Mouse (Mus musculus) embryonic facial prominence, embryonic 11.5 days (tissue): ENCODE measurements at regions not wholly inside any gene's neighbourhood (a gene's known extent, or its start where the extent isn't known, plus 50 kb on each side); places are given as distances from the start of the nearest gene placed in this dataset.

Experiments
- ATAC-seq: fragments of 200-750 bp; cut with Nextera tagmentation; replicated peaks from 2 replicates; pipeline ENCODE4 v1.8.0; 2017; ENCODE audit warnings: low read depth; ENCODE audit not compliant: insufficient number of reproducible peaks, low FRiP score, low TSS enrichment
- DNase-seq: peaks from one replicate; pipeline ENCODE4 v3.0.0-alpha.2; 2015; ENCODE audit warnings: low spot score
- H3K27ac ChIP-seq: fragments of 300-500 bp; sonication (generic); replicated peaks from 2 replicates; pipeline ENCODE4 v1.5.1; 2014; ENCODE audit warnings: mild to moderate bottlenecking, low read depth, low read length, control low read depth
- H3K27me3 ChIP-seq: fragments of 300-500 bp; sonication (generic); 2 replicates; pipeline ENCODE4 v1.6.1; 2014; ENCODE audit warnings: mild to moderate bottlenecking, low read length, moderate library complexity, mixed read lengths; ENCODE audit not compliant: control insufficient read depth, insufficient read depth
- H3K36me3 ChIP-seq: fragments of 300-500 bp; sonication (generic); replicated peaks from 2 replicates; pipeline ENCODE4 v1.6.1; 2014; ENCODE audit warnings: low read depth, mild to moderate bottlenecking, low read length, moderate library complexity, mixed read lengths; ENCODE audit not compliant: control insufficient read depth, insufficient read depth
- H3K4me1 ChIP-seq: fragments of 300-500 bp; sonication (generic); 2 replicates; pipeline ENCODE4 v1.6.1; 2014; ENCODE audit warnings: low read length, mixed read lengths; ENCODE audit not compliant: control insufficient read depth, insufficient read depth
- H3K4me2 ChIP-seq: fragments of 300-500 bp; sonication (generic); 2 replicates; pipeline ENCODE4 v1.6.1; 2014; ENCODE audit warnings: low read depth, mild to moderate bottlenecking, control low read depth, low read length, moderate library complexity
- H3K4me3 ChIP-seq: fragments of 300-500 bp; sonication (generic); 2 replicates; pipeline ENCODE4 v1.5.1; 2014; ENCODE audit warnings: low read depth, low read length, control low read depth
- H3K9ac ChIP-seq: fragments of 300-500 bp; sonication (generic); replicated peaks from 2 replicates; pipeline ENCODE4 v1.6.1; 2014; ENCODE audit warnings: mild to moderate bottlenecking, control low read depth, low read length
- H3K9me3 ChIP-seq: fragments of 300-500 bp; sonication (generic); replicated peaks from 2 replicates; pipeline ENCODE4 v1.6.1; 2016; ENCODE audit warnings: mild to moderate bottlenecking, low read length, inconsistent platforms, mixed read lengths; ENCODE audit not compliant: control insufficient read depth
- WGBS: fragments of 180-500 bp; shearing (Covaris S2); extraction: QIAGEN DNeasy Blood & Tissue Kit; methylation state at CpG from one replicate; pipeline ENCODE4 v1.1.7; 2014; 5-methylcytosine and 5-hydroxymethylcytosine counted together

GRCm38 (mm10) chr5:64401737-64402136 is 245.6 kb downstream of the Tbc1d1 start:
- no peak for ATAC-seq
- H3K36me3 ChIP-seq = no peaks in the 10 kb centered on the region
- no peak overlapping the region for H3K4me2 ChIP-seq
- H3K9me3 ChIP-seq = no peaks in the 10 kb centered on the region
- no peak for DNase-seq
- 83% methylated on average over 9 of the region's 9 CpGs for WGBS
- H3K4me3 ChIP-seq = no peak overlapping the region
- H3K27me3 ChIP-seq = no peaks in the 10 kb centered on the region
- H3K9ac ChIP-seq = no peak overlapping the region
- H3K27ac ChIP-seq = no peak overlapping the region
- H3K4me1 ChIP-seq = no peaks in the 10 kb centered on the region

- no peak for ATAC-seq
- DNase-seq = no peak
Observed at GRCm38 (mm10) chr5:64403077-64403981, 247.2 kb downstream of the Tbc1d1 start.

GRCm38 (mm10) chr5:64403982-64404345 is 247.9 kb downstream of the Tbc1d1 start:
- 83% methylated on average over 7 of the region's 7 CpGs for WGBS
- ATAC-seq = no peak

More at GRCm38 (mm10) chr5:64403077-64403981, 247.2 kb downstream of the Tbc1d1 start:
- Histone ChIP-seq H3K36me3 (no peaks in the 10 kb centered on the region), H3K27me3 (no peaks in the 10 kb centered on the region), H3K9me3 (no peaks in the 10 kb centered on the region), H3K4me1 (no peaks in the 10 kb centered on the region), H3K27ac (no peak overlapping the region), H3K9ac (no peak overlapping the region), H3K4me3 (no peak overlapping the region), H3K4me2 (no peak overlapping the region)
- 84% methylated on average over 11 of the region's 11 CpGs for WGBS

GRCm38 (mm10) chr5:64404512-64404911 is 248.4 kb downstream of the Tbc1d1 start:
- Histone ChIP-seq H3K27ac (no peak overlapping the region), H3K4me2 (no peak overlapping the region), H3K9ac (no peak overlapping the region), H3K9me3 (no peaks in the 10 kb centered on the region), H3K4me1 (no peaks in the 10 kb centered on the region), H3K4me3 (no peak overlapping the region), H3K36me3 (no peaks in the 10 kb centered on the region), H3K27me3 (no peaks in the 10 kb centered on the region)
- WGBS = 91% methylated on average over 5 of the region's 5 CpGs
- DNase-seq (no peak), ATAC-seq (no peak)

More at GRCm38 (mm10) chr5:64403982-64404345, 247.9 kb downstream of the Tbc1d1 start:
- Histone ChIP-seq H3K9ac (no peak overlapping the region), H3K36me3 (no peaks in the 10 kb centered on the region), H3K4me1 (no peaks in the 10 kb centered on the region), H3K27ac (no peak overlapping the region), H3K4me3 (no peak overlapping the region), H3K4me2 (no peak overlapping the region), H3K9me3 (no peaks in the 10 kb centered on the region), H3K27me3 (no peaks in the 10 kb centered on the region)
- no peak for DNase-seq

- no peak for DNase-seq
- Histone ChIP-seq H3K27ac (no peak overlapping the region), H3K4me2 (no peak overlapping the region), H3K9me3 (no peaks in the 10 kb centered on the region), H3K27me3 (no peaks in the 10 kb centered on the region), H3K4me3 (no peak overlapping the region), H3K36me3 (no peaks in the 10 kb centered on the region), H3K9ac (no peak overlapping the region), H3K4me1 (no peaks in the 10 kb centered on the region)
- 71% methylated on average over 3 of the region's 3 CpGs for WGBS
- no peak for ATAC-seq
Observed at GRCm38 (mm10) chr5:64408938-64409337, 252.8 kb downstream of the Tbc1d1 start.

GRCm38 (mm10) chr5:64410621-64411020 is 254.5 kb downstream of the Tbc1d1 start:
- DNase-seq (no peak), ATAC-seq (no peak)
- Histone ChIP-seq H3K4me2 (no peak overlapping the region), H3K4me3 (no peak overlapping the region), H3K4me1 (no peaks in the 10 kb centered on the region), H3K9me3 (no peaks in the 10 kb centered on the region), H3K9ac (no peak overlapping the region), H3K27me3 (no peaks in the 10 kb centered on the region), H3K36me3 (no peaks in the 10 kb centered on the region), H3K27ac (no peak overlapping the region)
- WGBS = 61% methylated on average over 7 of the region's 7 CpGs

- Histone ChIP-seq H3K4me1 (no peaks in the 10 kb centered on the region), H3K27ac (no peak overlapping the region), H3K27me3 (no peaks in the 10 kb centered on the region), H3K4me2 (no peak overlapping the region), H3K9ac (no peak overlapping the region), H3K9me3 (no peaks in the 10 kb centered on the region), H3K4me3 (no peak overlapping the region), H3K36me3 (no peaks in the 10 kb centered on the region)
- WGBS = 72% methylated on average over 5 of the region's 5 CpGs
- ATAC-seq (no peak), DNase-seq (no peak)
Observed at GRCm38 (mm10) chr5:64414519-64414918, 258.4 kb downstream of the Tbc1d1 start.

- H3K9ac ChIP-seq = no peak overlapping the region
- H3K27ac ChIP-seq = no peak overlapping the region
- no peaks in the 10 kb centered on the region for H3K9me3 ChIP-seq
- H3K4me1 ChIP-seq = peaks cover 2% of the 10 kb centered on the region; the same call in 1 of the 2 replicates
- H3K36me3 ChIP-seq = no peaks in the 10 kb centered on the region
- H3K27me3 ChIP-seq = no peaks in the 10 kb centered on the region
- WGBS = 33% methylated on average over 1 of the region's 1 CpGs
- DNase-seq (no peak), ATAC-seq (no peak)
- no peak overlapping the region for H3K4me2 ChIP-seq
- no peak overlapping the region for H3K4me3 ChIP-seq
Observed at GRCm38 (mm10) chr5:64419395-64419794, 263.3 kb downstream of the Tbc1d1 start.
